Mouse (Mus musculus) kidney, adult 2 months (tissue): ENCODE results near the gene Zfp398. TPM values are rescaled to one million over a fixed set of nuclear protein-coding genes. Genes with fewer than 3 reads are reported as not detected.

Source experiments
- DNase-seq: peaks from one replicate; pipeline ENCODE4 v3.0.0; 2021
- H3K27ac ChIP-seq: fragments of 200-500 bp; 2 replicates; pipeline ENCODE4 v1.5.1; 2012; ENCODE audit warnings: low read depth, low read length, control low read depth, inconsistent platforms; ENCODE audit not compliant: insufficient read depth
- H3K27me3 ChIP-seq: fragments of 200-500 bp; replicated peaks from 2 replicates; pipeline ENCODE4 v1.6.1; 2012; ENCODE audit warnings: mild to moderate bottlenecking, moderate library complexity, low read length, inconsistent platforms; ENCODE audit not compliant: control insufficient read depth, insufficient read depth
- H3K36me3 ChIP-seq: fragments of 200-500 bp; 2 replicates; pipeline ENCODE4 v1.6.1; 2012; ENCODE audit warnings: mild to moderate bottlenecking, moderate library complexity, low read length, inconsistent platforms; ENCODE audit not compliant: control insufficient read depth, insufficient read depth
- H3K4me1 ChIP-seq: fragments of 200-500 bp; 2 replicates; pipeline ENCODE4 v1.6.1; 2011; ENCODE audit warnings: low read length; ENCODE audit not compliant: control insufficient read depth, insufficient read depth
- H3K4me3 ChIP-seq: fragments of 200-500 bp; 2 replicates; pipeline ENCODE4 v1.5.1; 2011; ENCODE audit warnings: mild to moderate bottlenecking, low read depth, low read length, control low read depth; ENCODE audit not compliant: insufficient read depth
- CTCF ChIP-seq: fragments of 200-500 bp; conservative IDR thresholded peaks from 2 replicates; pipeline ENCODE4 v1.5.1; 2011; ENCODE audit warnings: low read depth, mild to moderate bottlenecking, control low read depth, low read length, moderate library complexity, mixed read lengths; ENCODE audit not compliant: insufficient read depth, insufficient read length
- POLR2A ChIP-seq: fragments of 200-500 bp; IDR thresholded peaks from one replicate; pipeline ENCODE4 v1.6.1; 2011; ENCODE audit warnings: low read depth, low read length, control low read depth
- WGBS: fragments of 180-500 bp; shearing (Covaris S2); methylation state at CpG from one replicate; pipeline ENCODE4 v1.1.7; 2018; 5-methylcytosine and 5-hydroxymethylcytosine counted together
- polyA plus RNA-seq: library from polyadenylated mRNA; depleted of rRNA; stranded (reverse); fragments of >200 nt; gene quantifications from 2 replicates; pipeline ENCODE4 v1.2.3, GENCODE M21; 2012; rRNA removed

Zfp398 gene
- polyA plus RNA-seq, 1 experiment = 7.2 TPM

- WGBS = 73% methylated on average over 5 of the region's 5 CpGs
- no peak for TF ChIP-seq POLR2A
- Histone ChIP-seq H3K4me3 (no peak overlapping the region), H3K27ac (no peak overlapping the region), H3K27me3 (no peaks in the 10 kb centered on the region), H3K4me1 (peaks cover 8% of the 10 kb centered on the region; the same call in 1 of the 2 replicates), H3K36me3 (no peaks in the 10 kb centered on the region)
- DNase-seq = no peak
Observed at GRCm38 (mm10) chr6:47917051-47917450, 81.6 kb downstream of the Zfp398 start.

- Histone ChIP-seq H3K27ac (no peak overlapping the region), H3K4me1 (peaks cover 8% of the 10 kb centered on the region; the same call in 1 of the 2 replicates), H3K27me3 (no peaks in the 10 kb centered on the region), H3K36me3 (no peaks in the 10 kb centered on the region), H3K4me3 (no peak overlapping the region)
- TF ChIP-seq POLR2A (no peak), CTCF (no peak)
- 81% methylated on average over 3 of the region's 3 CpGs for WGBS
- DNase-seq = no peak
Observed at GRCm38 (mm10) chr6:47918768-47919274, 83.4 kb downstream of the Zfp398 start.

GRCm38 (mm10) chr6:47919646-47920446, 84.4 kb downstream of the Zfp398 start:
- Histone ChIP-seq H3K27me3 (no peaks in the 10 kb centered on the region), H3K36me3 (no peaks in the 10 kb centered on the region), H3K4me1 (peaks cover 8% of the 10 kb centered on the region; the same call in 1 of the 2 replicates), H3K4me3 (peak overlapping the region; percentile 96), H3K27ac (no peak overlapping the region)
- TF ChIP-seq CTCF (no peak), POLR2A (no peak)
- no peak for DNase-seq
- WGBS = 27% methylated on average over 11 of the region's 11 CpGs

- WGBS = under 1% methylated on average over 67 of the region's 67 CpGs
- H3K27me3 ChIP-seq = no peaks in the 10 kb centered on the region
- peak; percentile 94 for DNase-seq
Observed at GRCm38 (mm10) chr6:47920447-47921340, 85.2 kb downstream of the Zfp398 start, which contains the start of gene Zfp212. Gene Zfp212 (plus strand): TSS chr6:47920476.

More at GRCm38 (mm10) chr6:47920447-47921340, 85.2 kb downstream of the Zfp398 start, which contains the start of gene Zfp212:
- Histone ChIP-seq H3K4me1 (peaks cover 8% of the 10 kb centered on the region; the same call in 1 of the 2 replicates), H3K4me3 (peak within 1 kb of the TSS; percentile 96), H3K27ac (peak within 1 kb of the TSS; percentile 100), H3K36me3 (no peaks in the 10 kb centered on the region)
- TF ChIP-seq POLR2A (no peak), CTCF (peak; percentile 58)

Other genes starting within 250 kb of the Zfp398 start
- 2.8 and 4.4 TPM in 2 replicates for gene Ezh2, start 240.3 kb upstream of the Zfp398 start, polyA plus RNA-seq
- gene Pdia4, start 22.2 kb upstream of the Zfp398 start, polyA plus RNA-seq = 38.9 and 44.0 TPM in 2 replicates
- 0.19 and 0.37 TPM in 2 replicates for gene Zfp786, start 4.8 kb upstream of the Zfp398 start, polyA plus RNA-seq
- gene Zfp282, start 41.5 kb downstream of the Zfp398 start, polyA plus RNA-seq = 6.2 and 7.0 TPM in 2 replicates
- gene Zfp212, start 84.8 kb downstream of the Zfp398 start, polyA plus RNA-seq = 8.1 and 8.5 TPM in 2 replicates
- 6.7 and 9.4 TPM in 2 replicates for gene Zfp956, start 117.7 kb downstream of the Zfp398 start, polyA plus RNA-seq
- gene Zfp777, start 213.2 kb downstream of the Zfp398 start, polyA plus RNA-seq = 16.8 and 19.3 TPM in 2 replicates